Mouse (Mus musculus) neural tube, embryonic 13.5 days (tissue): Measurements from ENCODE around the gene Kif21b. TPM values are rescaled to one million over a fixed set of nuclear protein-coding genes. Genes with fewer than 3 reads are reported as not detected.

Source experiments
- ATAC-seq: fragments of 200-750 bp; cut with Nextera tagmentation; 2 replicates; pipeline ENCODE4 v1.8.0; 2017; ENCODE audit warnings: low read depth, mild to moderate bottlenecking, moderate TSS enrichment, moderate library complexity
- H3K27ac ChIP-seq: fragments of 300-500 bp; sonication (generic); replicated peaks from 2 replicates; pipeline ENCODE4 v1.5.1; 2015; ENCODE audit warnings: moderate library complexity, mild to moderate bottlenecking, inconsistent platforms
- H3K27me3 ChIP-seq: fragments of 300-500 bp; sonication (generic); 2 replicates; pipeline ENCODE4 v1.6.1; 2015; ENCODE audit warnings: mild to moderate bottlenecking, inconsistent platforms
- H3K36me3 ChIP-seq: fragments of 300-500 bp; sonication (generic); 2 replicates; pipeline ENCODE4 v1.6.1; 2015; ENCODE audit warnings: mild to moderate bottlenecking, inconsistent platforms
- H3K4me1 ChIP-seq: fragments of 300-500 bp; sonication (generic); replicated peaks from 2 replicates; pipeline ENCODE4 v1.6.1; 2015; ENCODE audit warnings: inconsistent platforms
- H3K4me2 ChIP-seq: fragments of 300-500 bp; sonication (generic); 2 replicates; pipeline ENCODE4 v1.6.1; 2015; ENCODE audit warnings: inconsistent platforms, mild to moderate bottlenecking, moderate library complexity
- H3K4me3 ChIP-seq: fragments of 300-500 bp; sonication (generic); 2 replicates; pipeline ENCODE4 v1.5.1; 2015; ENCODE audit warnings: mild to moderate bottlenecking, inconsistent platforms
- H3K9ac ChIP-seq: fragments of 300-500 bp; sonication (generic); 2 replicates; pipeline ENCODE4 v1.6.1; 2015; ENCODE audit warnings: moderate library complexity, mild to moderate bottlenecking, inconsistent platforms
- H3K9me3 ChIP-seq: fragments of 300-500 bp; sonication (generic); 2 replicates; pipeline ENCODE4 v1.6.1; 2016; ENCODE audit warnings: inconsistent platforms
- WGBS: fragments of 180-500 bp; shearing (Covaris S2); methylation state at CpG from one replicate; pipeline ENCODE4 v1.1.7; 2015; 5-methylcytosine and 5-hydroxymethylcytosine counted together
- polyA plus RNA-seq: library from polyadenylated mRNA; unstranded; fragments of >200 nt; fragmentation: Nextera tagmentation; extraction: Ambion mirVana; gene quantifications from 2 replicates; pipeline ENCODE4 v1.2.1, GENCODE M21; 2015

Gene Kif21b
- polyA plus RNA-seq, 1 experiment from 2014 or later, result 34.6 TPM

DNA sequence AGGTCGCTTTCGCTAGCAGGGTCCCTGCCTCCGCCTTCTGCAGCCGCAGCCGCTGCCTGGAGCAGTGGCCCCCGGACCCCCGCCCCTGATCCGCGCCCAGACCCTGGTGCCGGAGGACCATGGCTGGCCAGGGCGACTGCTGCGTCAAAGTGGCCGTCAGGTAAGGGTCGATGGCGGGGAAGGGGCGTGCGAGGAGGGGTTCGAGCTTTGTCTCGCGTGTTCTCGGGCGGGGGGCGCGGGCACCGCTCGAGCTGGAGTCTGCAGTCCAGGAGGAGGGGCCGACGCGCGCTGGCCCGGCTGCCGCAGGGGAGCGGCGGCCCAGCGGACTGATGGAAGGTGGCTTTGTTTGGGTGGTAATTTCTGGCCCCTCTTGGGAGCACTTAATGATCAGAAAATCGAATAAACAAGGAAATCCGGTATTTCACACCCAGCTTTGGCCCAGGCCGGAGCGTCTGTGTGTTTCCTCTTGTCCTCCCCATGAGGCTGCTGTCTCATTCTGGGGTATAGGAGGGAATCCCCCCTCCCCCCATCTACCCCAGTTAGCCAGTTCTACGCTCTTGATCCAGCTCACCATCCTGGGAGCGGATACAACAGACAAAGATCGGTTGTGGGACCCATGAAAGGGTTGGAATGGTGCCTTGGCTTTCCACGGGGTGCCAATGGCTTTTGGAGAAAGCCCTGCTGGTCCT is 558 bp downstream of the Kif21b start:
- peaks cover 69% of the 10 kb centered on the region for H3K4me1 ChIP-seq
- under 1% methylated on average over 42 of the region's 43 CpGs for WGBS

DNA sequence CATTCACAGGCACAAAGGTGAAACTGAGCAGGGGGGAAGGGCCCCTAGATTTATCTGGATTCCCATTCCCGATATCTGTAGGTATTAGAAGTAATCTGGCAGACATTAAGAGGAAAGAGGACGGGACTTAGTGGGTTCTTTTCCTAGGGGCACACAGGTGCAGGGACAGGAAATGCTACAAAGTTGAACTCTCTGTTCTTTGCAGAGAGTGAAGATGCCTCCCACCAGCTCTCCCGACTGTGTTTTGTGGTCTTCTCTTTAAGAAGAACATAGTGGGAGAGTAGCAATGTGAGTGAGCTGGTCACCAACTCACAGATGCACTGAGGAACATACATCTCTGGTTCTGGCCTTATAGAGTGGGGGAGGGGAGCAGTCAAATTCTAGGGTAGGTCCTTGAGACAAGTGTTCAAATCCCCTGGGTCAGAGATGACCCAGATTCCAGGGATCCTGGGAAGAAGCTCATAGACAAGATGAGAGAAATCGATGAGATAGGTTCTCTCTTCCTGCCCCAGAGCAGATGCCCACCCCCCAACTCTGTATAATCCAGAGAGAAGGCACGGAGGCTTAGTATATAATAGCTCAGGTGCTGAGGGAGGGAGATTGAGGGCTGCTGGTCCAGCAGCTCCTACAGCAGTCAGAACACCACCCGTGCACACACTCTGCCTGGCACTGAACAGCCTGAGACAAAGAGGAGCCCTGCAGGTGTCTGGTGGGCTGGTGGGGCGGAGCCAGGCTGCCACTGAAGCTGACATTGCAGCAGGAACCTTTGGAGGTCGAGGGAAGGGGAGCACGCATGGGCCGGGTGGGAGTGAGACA is 1.4 kb downstream of the Kif21b start:
- Histone ChIP-seq H3K9me3 (no peaks in the 10 kb centered on the region), H3K4me3 (peak overlapping the region; percentile 94), H3K4me1 (peaks cover 77% of the 10 kb centered on the region), H3K27me3 (no peaks in the 10 kb centered on the region), H3K27ac (peak overlapping the region; percentile 94), H3K9ac (peak overlapping the region; percentile 98), H3K36me3 (no peaks in the 10 kb centered on the region), H3K4me2 (peak overlapping the region; percentile 77)
- ATAC-seq, result peak; percentile 7; the same call in 1 of the 2 replicates
- WGBS, result 25% methylated on average over 10 of the region's 10 CpGs

More for the DNA sequence above, 558 bp downstream of the Kif21b start:
- peak; percentile 60 for ATAC-seq
- Histone ChIP-seq H3K36me3 (no peaks in the 10 kb centered on the region), H3K4me2 (peak overlapping the region; percentile 77), H3K9ac (peak overlapping the region; percentile 98), H3K4me3 (peak overlapping the region; percentile 94), H3K9me3 (no peaks in the 10 kb centered on the region), H3K27me3 (no peaks in the 10 kb centered on the region), H3K27ac (peak overlapping the region; percentile 94)

DNA sequence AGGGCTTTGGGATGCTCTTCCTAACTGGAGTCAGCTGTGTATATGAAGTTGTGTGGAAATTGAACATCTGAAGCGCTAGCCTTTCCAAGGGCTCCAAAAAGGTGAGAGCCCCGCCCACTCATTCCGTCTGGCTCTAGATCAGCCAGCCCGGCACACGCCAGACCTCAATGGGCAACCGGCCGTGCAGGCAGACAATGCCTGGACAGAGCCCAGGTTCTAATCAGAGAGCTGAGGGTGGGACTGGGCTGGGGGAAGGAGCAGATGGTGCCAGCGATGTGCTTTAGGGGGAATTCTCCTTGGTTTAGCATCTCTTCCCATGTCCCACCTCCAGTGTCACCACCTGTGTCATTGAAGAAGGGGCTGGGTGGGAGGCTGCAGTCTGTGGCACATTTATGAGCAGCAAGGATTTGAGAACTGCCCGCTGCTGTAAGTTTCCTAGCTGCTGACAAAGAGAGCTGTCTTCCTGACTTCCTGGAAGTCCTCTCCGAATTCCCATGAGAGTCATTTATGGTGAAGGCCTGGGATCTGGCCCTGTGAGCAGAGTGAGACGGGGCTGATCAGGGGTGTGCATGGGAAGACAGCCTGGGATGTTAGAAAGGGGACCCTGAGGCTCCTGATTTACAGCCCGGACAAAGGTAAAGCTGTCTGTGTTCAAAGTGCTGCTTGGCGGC is 2.5 kb downstream of the Kif21b start:
- H3K9ac ChIP-seq, result peak overlapping the region; percentile 98
- H3K4me2 ChIP-seq, result peak overlapping the region; percentile 77
- WGBS, result 24% methylated on average over 13 of the region's 13 CpGs
- H3K36me3 ChIP-seq, result no peaks in the 10 kb centered on the region
- H3K4me1 ChIP-seq, result peaks cover 88% of the 10 kb centered on the region
- peak overlapping the region; percentile 94 for H3K27ac ChIP-seq
- ATAC-seq, result no peak
- H3K27me3 ChIP-seq, result no peaks in the 10 kb centered on the region
- no peaks in the 10 kb centered on the region for H3K9me3 ChIP-seq
- peak overlapping the region; percentile 94 for H3K4me3 ChIP-seq

DNA sequence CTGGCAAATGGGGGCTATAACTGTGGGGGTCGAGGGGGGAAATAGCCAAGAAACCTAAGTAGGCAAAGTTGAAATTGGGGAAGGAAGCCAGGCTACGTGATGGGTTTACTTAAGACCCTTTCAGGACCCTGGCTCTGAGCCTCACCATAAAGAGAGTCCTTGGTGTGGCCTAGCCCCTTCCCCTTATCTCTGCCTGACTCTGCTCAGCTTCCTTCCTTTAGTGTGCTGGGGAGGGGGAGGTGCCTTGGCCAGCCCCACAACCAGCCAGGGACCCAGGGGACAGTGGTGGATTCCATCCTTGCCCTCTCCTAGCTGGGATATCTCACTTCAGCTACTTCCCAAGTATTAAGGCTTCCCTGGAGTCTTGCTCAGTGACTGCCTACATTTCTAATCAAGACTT is 3.4 kb downstream of the Kif21b start:
- 74% methylated on average over 2 of the region's 2 CpGs for WGBS
- Histone ChIP-seq H3K9me3 (no peaks in the 10 kb centered on the region), H3K36me3 (no peaks in the 10 kb centered on the region), H3K9ac (peak overlapping the region; percentile 98), H3K4me3 (peak overlapping the region; percentile 94), H3K4me1 (peaks cover 90% of the 10 kb centered on the region), H3K27ac (no peak overlapping the region), H3K4me2 (peak overlapping the region; percentile 77), H3K27me3 (no peaks in the 10 kb centered on the region)
- ATAC-seq, result no peak

DNA sequence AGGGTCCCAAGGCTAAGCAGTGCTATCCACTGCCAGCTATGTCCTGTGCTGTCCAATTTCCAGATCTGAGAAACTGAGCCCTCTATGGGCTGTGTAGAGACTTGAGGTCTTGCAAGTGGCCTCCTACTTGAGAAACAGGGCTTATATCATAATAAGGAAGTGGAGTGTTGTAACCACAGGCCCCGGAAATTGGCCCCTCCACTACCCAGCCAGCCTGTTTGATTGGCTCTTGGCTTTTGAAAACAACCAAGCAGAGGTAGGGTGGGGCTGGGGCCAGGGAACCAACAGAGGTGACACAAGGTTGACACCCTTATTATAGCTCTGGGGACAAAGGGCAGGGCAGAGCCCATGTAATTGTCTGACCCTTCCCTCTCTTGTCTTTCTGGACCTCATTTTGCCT is 3.9 kb downstream of the Kif21b start:
- 0 out of 2 replicates have a peak overlapping the region, but pooled peaks have one; percentile 31 for H3K9ac ChIP-seq

DNA sequence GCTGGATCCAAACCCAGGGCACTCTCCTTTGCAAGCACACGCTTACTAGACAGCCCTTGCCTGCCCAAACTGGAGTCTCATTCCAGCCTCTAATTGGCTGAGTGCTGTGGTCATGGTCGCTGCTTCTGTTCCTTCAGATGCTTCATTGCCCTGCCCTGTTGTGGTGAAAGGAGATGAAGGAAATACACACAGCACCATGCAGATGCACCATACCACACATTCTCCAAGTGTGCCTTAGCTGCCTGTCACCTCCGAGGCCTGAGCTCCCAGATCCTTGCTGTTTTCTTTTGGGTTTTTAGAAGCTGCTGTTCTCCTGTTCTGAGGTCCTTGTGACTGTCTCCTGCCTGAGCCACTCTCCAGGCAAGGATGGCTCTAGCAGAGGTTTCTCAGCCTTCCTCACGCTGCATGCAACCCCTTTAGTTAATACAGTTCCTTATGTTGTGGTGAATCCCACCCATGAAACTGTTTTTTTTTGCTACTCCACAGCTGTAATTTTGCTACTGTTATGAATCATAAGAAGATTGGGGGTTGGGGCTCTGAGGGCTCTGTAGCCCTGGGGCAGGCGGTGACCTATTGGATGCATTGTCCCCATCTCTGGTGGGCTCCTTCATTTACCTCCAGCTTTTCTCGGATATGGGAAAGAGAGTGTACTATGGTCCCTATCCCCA is 4.7 kb downstream of the Kif21b start:
- Histone ChIP-seq H3K4me1 (peaks cover 91% of the 10 kb centered on the region), H3K4me3 (no peak overlapping the region), H3K27me3 (no peaks in the 10 kb centered on the region), H3K27ac (no peak overlapping the region), H3K9me3 (no peaks in the 10 kb centered on the region), H3K9ac (peak overlapping the region; percentile 31; the same call in 1 of the 2 replicates), H3K36me3 (no peaks in the 10 kb centered on the region), H3K4me2 (peak overlapping the region; percentile 77)
- 72% methylated on average over 6 of the region's 6 CpGs for WGBS
- no peak for ATAC-seq

More for the DNA sequence above, 3.9 kb downstream of the Kif21b start:
- Histone ChIP-seq H3K4me2 (peak overlapping the region; percentile 77), H3K27me3 (no peaks in the 10 kb centered on the region), H3K4me3 (0 out of 2 replicates have a peak overlapping the region, but pooled peaks have one; percentile 94), H3K27ac (no peak overlapping the region), H3K4me1 (peaks cover 91% of the 10 kb centered on the region), H3K36me3 (no peaks in the 10 kb centered on the region), H3K9me3 (no peaks in the 10 kb centered on the region)
- ATAC-seq, result no peak
- 32% methylated on average over 1 of the region's 1 CpGs for WGBS

DNA sequence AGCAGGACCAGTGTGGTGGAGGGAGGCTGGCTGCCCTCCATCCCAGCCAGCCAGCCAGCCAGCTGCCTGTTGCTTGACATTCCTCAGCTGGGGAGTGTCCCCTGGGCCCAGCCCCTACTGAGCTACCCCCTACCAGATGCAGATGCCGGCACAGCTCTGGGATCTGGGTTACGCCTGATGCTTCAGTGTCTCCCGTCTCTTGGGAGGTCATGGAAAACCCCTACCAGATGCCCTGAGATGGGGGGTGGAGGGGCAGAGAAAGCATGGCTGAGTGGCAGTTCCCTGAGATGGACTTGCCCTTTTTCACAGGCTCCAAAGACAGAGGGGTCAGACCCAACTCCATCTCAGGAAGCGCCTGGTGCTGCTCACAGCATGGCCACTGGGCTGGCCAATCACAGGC is 5.4 kb downstream of the Kif21b start:
- Histone ChIP-seq H3K9ac (peak overlapping the region; percentile 46; the same call in 1 of the 2 replicates), H3K27ac (peak overlapping the region; percentile 28; the same call in 1 of the 2 replicates), H3K27me3 (no peaks in the 10 kb centered on the region), H3K4me3 (no peak overlapping the region), H3K36me3 (no peaks in the 10 kb centered on the region), H3K4me2 (peak overlapping the region; percentile 77), H3K4me1 (peaks cover 96% of the 10 kb centered on the region), H3K9me3 (no peaks in the 10 kb centered on the region)
- ATAC-seq, result no peak
- 47% methylated on average over 4 of the region's 4 CpGs for WGBS

DNA sequence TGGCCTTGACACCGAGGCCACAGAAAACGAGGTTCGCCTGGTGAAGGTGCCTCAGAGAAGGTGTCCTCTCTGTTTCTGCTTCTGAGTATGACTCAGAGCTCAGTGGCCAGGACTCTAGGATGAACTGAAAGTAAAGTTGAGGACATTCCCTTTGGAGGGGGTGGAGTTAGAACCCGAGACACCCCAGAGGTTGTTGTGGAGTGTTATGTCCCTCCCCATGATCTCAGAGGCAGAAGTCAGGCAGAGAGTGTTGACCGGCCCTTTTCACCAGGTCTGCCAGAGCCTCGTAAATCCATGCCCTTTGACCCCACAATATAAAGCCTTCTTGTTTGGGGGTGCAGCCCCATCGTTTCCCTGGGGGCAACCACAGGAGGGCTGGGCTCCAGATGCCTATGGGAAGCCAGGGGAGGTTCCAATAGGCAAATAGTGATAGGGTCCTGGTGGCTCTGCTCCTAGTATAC is 5.9 kb downstream of the Kif21b start:
- WGBS, result 22% methylated on average over 7 of the region's 7 CpGs
- ATAC-seq, result no peak
- H3K4me2 ChIP-seq, result peak overlapping the region; percentile 77
- peak overlapping the region; percentile 12; the same call in 1 of the 2 replicates for H3K4me3 ChIP-seq
- peak overlapping the region; percentile 71 for H3K27ac ChIP-seq
- H3K4me1 ChIP-seq, result peaks cover 99% of the 10 kb centered on the region
- no peaks in the 10 kb centered on the region for H3K9me3 ChIP-seq
- H3K27me3 ChIP-seq, result no peaks in the 10 kb centered on the region
- no peaks in the 10 kb centered on the region for H3K36me3 ChIP-seq
- peak overlapping the region; percentile 46; the same call in 1 of the 2 replicates for H3K9ac ChIP-seq

- 3% methylated on average over 4 of the region's 4 CpGs for WGBS
- peak overlapping the region; percentile 71 for H3K27ac ChIP-seq
These were observed 6.4 kb downstream of the Kif21b start for GRCm38 (mm10) chr1:136137575-136137974.

DNA sequence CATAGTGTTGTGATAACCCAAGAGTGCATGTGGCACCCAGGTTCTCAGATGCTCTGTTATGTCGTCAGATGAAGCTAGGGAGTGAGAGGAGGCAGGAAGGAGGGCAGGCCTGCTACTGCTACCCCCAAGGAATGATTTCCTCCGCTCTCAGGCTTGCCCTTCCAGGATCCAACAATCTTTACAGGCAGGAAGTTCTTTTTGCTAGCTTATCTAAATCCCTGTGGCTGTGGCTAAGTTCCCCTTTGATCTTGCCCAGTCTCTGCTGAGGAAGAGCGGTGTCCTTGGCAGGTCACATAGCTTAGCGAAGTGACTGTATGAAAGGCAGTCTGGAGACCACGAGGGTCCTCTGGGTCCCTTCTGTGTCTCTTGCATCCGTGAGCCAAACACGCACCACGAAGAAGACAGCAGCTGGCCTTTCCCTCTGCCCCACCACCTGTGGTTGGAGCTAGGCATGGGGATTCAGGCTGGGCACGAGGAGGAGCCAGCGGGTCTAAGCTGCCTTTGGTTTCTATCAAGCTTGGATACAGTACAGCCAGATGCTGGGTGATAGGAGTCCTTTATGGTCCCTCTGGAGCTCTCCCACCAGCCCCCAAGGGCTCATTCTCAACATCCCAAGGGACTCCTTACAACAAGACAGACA is 7.1 kb downstream of the Kif21b start:
- peak overlapping the region; percentile 42; the same call in 1 of the 2 replicates for H3K9ac ChIP-seq
- WGBS, result 46% methylated on average over 10 of the region's 10 CpGs

More at GRCm38 (mm10) chr1:136137575-136137974, 6.4 kb downstream of the Kif21b start:
- Histone ChIP-seq H3K4me1 (peaks cover 100% of the 10 kb centered on the region), H3K4me2 (peak overlapping the region; percentile 77), H3K36me3 (no peaks in the 10 kb centered on the region), H3K4me3 (peak overlapping the region; percentile 12), H3K9me3 (no peaks in the 10 kb centered on the region), H3K27me3 (no peaks in the 10 kb centered on the region), H3K9ac (peak overlapping the region; percentile 46; the same call in 1 of the 2 replicates)
- ATAC-seq, result 0 out of 2 replicates have a peak, but pooled peaks have one; percentile 4

More for the DNA sequence above, 7.1 kb downstream of the Kif21b start:
- Histone ChIP-seq H3K4me2 (peak overlapping the region; percentile 77; the same call in 1 of the 2 replicates), H3K4me3 (no peak overlapping the region), H3K9me3 (no peaks in the 10 kb centered on the region), H3K27ac (peak overlapping the region; percentile 71; the same call in 1 of the 2 replicates), H3K4me1 (peaks cover 100% of the 10 kb centered on the region), H3K36me3 (no peaks in the 10 kb centered on the region), H3K27me3 (no peaks in the 10 kb centered on the region)
- ATAC-seq, result no peak
